Mouse (Mus musculus) urinary bladder, postnatal 36 days (tissue): ENCODE results near the gene Ak9.
"Not testable (repeated sequence)": the region's sequence is repeated elsewhere in the genome, so short reads cannot be mapped to it uniquely, and the experiment has no call there.

Experiments used
- DNase-seq, 2 experiments: peaks; one replicate each; pipeline ENCODE4 v3.0.0; 2022; ENCODE audit warnings: low spot score in 2 of 2, mixed read lengths in 1 of 2

Ak9 gene

GRCm38 (mm10) chr10:41332533-41333043, 28.8 kb downstream of the Ak9 start:
- no peak for DNase-seq

GRCm38 (mm10) chr10:41341346-41341745, 37.6 kb downstream of the Ak9 start:
- peak in 1 of 2 experiments; percentile 9 for DNase-seq

GRCm38 (mm10) chr10:41365086-41365485, 61.3 kb downstream of the Ak9 start:
- DNase-seq = no peak

GRCm38 (mm10) chr10:41380466-41380865, 76.7 kb downstream of the Ak9 start:
- DNase-seq = no peak

GRCm38 (mm10) chr10:41385506-41386221, 81.9 kb downstream of the Ak9 start:
- DNase-seq = peak in 1 of 2 experiments; percentile 23

- no peak for DNase-seq
Observed at GRCm38 (mm10) chr10:41393555-41393954, 89.8 kb downstream of the Ak9 start.

- DNase-seq = no peak
Observed at GRCm38 (mm10) chr10:41401097-41401496, 97.3 kb downstream of the Ak9 start.

- DNase-seq = no peak
Observed at GRCm38 (mm10) chr10:41403364-41403763, 99.6 kb downstream of the Ak9 start.

GRCm38 (mm10) chr10:41403893-41404612, 100.3 kb downstream of the Ak9 start:
- no peak for DNase-seq

GRCm38 (mm10) chr10:41410176-41410575, 106.4 kb downstream of the Ak9 start:
- DNase-seq = not testable (repeated sequence)

- DNase-seq = not testable (repeated sequence)
Observed at GRCm38 (mm10) chr10:41410821-41411220, 107.0 kb downstream of the Ak9 start.

GRCm38 (mm10) chr10:41413471-41413870, 109.7 kb downstream of the Ak9 start:
- not testable (repeated sequence) for DNase-seq

- not testable (repeated sequence) for DNase-seq
Observed at GRCm38 (mm10) chr10:41415368-41415767, 111.6 kb downstream of the Ak9 start.

GRCm38 (mm10) chr10:41420496-41421200, 116.9 kb downstream of the Ak9 start:
- DNase-seq = no peak

- DNase-seq = no peak
Observed at GRCm38 (mm10) chr10:41423681-41424080, 119.9 kb downstream of the Ak9 start.

GRCm38 (mm10) chr10:41426368-41426767, 122.6 kb downstream of the Ak9 start:
- no peak for DNase-seq

- DNase-seq = peak in 1 of 2 experiments; percentile 58
Observed at GRCm38 (mm10) chr10:41434624-41435023, 130.8 kb downstream of the Ak9 start.

- no peak for DNase-seq
Observed at GRCm38 (mm10) chr10:41435141-41435540, 131.4 kb downstream of the Ak9 start.

- no peak for DNase-seq
Observed at GRCm38 (mm10) chr10:41448216-41448615, 144.4 kb downstream of the Ak9 start.

GRCm38 (mm10) chr10:41449684-41450083, 145.9 kb downstream of the Ak9 start:
- no peak for DNase-seq

- peak; percentile 94 to 95 for DNase-seq
Observed at GRCm38 (mm10) chr10:41450137-41450670, 146.4 kb downstream of the Ak9 start, which contains the start of gene Zbtb24. Zbtb24 (plus strand) TSS chr10:41450383.
